Mouse (Mus musculus) stomach, postnatal 0 days (tissue): ENCODE measurements around the gene Fbxo5.
A peak's percentile ranks its signal among the peaks of the same experiment; 100 is the strongest.

Source experiments
- CTCF ChIP-seq: IDR thresholded peaks from 2 replicates; pipeline ENCODE4 v1.5.1; 2016; ENCODE audit warnings: antibody characterized with exemption, low read depth, mild to moderate bottlenecking, moderate library complexity
- EP300 ChIP-seq: optimal IDR thresholded peaks from 2 replicates; pipeline ENCODE3; 2016; ENCODE audit warnings: antibody characterized with exemption

DNA sequence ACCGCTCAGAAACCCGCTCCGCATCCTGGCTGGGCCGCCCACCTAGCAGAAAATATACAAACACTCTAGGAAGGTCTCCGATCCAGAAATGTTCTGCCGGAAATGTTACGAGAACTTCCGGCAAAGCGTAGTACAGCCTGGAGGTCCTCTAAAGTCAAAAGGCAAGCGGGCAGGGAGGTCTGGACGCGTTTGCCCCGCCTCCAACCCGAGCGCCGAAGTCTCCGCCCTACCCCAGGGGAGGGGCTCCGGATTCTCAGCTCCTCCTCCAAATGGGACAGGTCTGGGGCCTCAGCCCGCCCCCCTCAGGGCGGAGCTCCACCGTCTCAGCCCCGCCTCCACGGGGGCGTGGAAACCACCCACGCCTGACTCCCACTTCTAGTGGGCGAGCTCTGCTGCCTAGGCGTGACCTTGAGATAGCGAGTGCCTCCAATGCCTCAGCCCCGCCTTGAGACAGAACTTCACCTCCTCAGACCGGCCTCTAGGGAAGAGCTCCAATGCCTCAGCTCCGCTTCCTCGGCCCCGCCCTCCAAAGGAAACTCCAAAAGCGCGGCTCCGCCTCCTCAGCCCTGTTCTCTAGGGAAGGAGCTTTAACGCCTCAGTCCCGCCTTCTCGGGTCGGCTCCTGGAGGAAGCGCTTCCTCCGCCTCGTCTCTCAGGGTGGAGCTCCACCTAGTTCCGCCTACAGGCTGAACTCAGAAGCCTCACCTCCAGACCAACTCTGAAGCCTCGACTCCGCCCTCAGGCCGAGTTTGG lies 18.5 kb upstream of the Fbxo5 start, which contains the start of gene Mtrf1l:
- no peak for TF ChIP-seq EP300
- TF ChIP-seq CTCF, result peak; percentile 52
